Mouse (Mus musculus): ENCODE results near the gene Trpv6.

Gene Trpv6

DNA sequence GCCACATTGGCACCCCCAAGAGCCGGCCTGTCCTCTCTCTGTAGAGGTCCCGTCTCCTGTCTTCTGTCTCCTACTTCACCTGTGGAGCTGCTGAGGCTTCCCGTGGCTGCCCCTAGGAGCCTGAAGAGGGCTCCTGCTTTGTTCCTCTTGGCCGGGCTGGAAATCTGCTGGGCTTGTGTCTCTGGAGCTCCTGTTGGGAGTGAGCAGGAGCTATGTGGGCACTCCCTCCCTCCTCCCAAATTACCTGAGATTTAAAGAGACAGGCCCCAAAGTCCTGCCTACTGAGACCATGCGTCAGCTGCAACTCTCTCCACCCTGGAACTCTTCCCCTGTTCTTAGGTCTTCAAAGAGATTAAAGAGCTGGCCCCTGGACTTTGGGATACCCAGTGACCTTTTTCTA lies at the start of gene Trpv6:
Gene Trpv6, minus strand, starts transcription at position 228 of the 400 bp plus-strand sequence.
- TF ChIP-seq GATA4 (IDR thresholded peaks at IDR 0.05; ENCODE audit: insufficient replicate concordance, low read length) = no peak

DNA sequence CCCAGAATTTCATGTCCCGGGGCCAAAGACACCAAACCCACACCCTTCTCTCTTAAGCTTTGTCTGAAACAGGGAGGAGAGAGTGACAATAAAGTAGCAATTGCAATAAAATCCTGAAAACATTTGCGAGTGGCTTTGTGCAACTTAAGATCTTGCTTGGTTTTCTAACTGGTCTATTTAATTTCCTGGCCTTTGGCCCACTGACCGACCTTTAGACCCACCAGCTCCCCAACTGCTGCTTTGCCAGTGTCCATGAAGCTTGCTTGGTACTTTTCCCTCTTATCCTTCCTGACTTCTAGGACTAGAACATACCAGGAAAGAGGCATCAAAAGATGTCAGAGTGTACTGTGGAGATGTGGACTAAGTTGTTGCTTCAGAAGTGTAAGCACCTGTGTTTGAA lies 49.4 kb upstream of the Trpv6 start:
- TF ChIP-seq GATA4 (IDR thresholded peaks at IDR 0.05; ENCODE audit: insufficient replicate concordance, low read length) = no peak

DNA sequence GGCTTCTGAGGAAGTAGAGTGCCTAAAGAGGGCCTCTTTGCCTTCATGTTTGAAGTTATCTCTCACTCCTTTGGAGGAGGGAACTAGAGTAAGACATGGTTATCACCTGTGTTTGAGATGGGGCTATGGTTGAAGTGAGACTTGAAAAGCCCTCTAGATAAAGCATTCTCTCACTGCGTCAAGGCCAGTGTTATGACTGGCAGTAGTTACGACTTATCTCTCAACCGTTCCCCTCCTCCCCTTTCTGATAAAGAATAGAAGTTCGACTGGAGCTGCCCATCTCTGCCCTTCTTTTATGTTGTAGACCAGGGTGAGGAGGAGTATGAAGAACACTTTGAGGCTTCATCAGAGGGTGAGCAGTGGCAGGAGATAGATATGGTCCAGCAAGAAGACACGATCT lies 48.7 kb upstream of the Trpv6 start:
- TF ChIP-seq GATA4 (IDR thresholded peaks at IDR 0.05; ENCODE audit: insufficient replicate concordance, low read length) = no peak

DNA sequence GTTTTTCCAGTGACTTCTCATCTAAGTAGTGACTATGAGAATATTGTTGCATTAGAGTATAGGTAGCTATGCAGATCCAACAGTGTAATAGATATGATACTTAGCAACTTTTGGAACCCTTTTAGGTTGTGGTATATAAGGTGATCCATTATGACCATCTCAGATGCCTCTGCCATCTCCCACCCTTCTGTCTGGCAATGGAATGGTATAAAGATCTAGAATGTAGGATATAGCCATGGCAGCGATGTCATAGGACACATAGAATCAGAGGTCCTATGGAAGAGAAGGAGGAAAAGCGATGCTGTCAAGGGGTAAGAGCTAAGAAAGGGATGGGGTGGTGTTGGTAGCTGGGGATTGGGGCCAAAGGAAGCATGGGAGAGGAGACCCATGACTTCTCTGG lies 47.9 kb upstream of the Trpv6 start, which contains the start of gene Llcfc1:
Gene Llcfc1, plus strand, starts transcription at position 301 of the 400 bp plus-strand sequence.
- TF ChIP-seq GATA4 (IDR thresholded peaks at IDR 0.05; ENCODE audit: insufficient replicate concordance, low read length) = no peak

DNA sequence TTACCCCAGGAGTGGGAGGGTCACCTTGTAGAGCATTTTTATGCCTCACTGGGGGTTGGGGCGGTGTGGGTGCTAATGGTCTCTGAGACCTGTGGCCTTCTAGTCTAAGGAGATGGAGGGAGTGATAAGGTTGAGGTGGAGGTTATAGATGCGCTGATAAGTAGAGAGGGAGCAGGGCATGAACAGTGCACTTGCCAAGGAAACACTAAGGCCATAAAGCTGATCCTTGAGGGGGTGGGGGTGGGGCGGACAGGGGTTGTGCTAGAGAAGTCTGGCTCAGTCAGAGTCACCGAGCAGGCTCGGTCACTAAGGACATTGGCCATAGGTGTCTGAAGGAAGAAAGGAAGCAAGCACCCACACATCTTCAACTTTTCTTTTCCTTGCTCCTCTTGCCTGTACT lies 45.5 kb upstream of the Trpv6 start:
- no peak for TF ChIP-seq GATA4 (IDR thresholded peaks at IDR 0.05; ENCODE audit: insufficient replicate concordance, low read length)

DNA sequence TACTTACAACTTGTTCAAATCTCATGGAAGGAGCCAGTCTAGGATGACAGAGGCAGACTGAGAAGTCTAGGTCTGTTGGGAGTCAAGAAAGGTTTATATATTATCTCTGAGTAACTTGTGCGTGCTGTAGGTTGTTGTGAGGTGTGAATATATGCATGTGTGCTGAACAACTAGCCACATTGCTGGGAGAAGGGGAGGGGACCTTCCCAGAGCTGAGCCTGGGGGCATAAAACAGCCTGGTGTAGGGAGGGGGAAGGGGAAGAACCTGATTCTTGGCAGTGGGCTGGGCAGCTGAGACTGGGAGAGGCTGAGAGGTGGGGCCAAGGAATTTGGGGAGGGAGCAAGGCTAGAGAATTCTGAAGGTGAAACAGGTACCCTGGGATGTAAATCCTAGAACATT lies 44.5 kb upstream of the Trpv6 start, which contains the start of gene Trpv5:
Gene Trpv5, minus strand, starts transcription at position 101 of the 400 bp plus-strand sequence.
- TF ChIP-seq GATA4 (IDR thresholded peaks at IDR 0.05; ENCODE audit: insufficient replicate concordance, low read length) = no peak

DNA sequence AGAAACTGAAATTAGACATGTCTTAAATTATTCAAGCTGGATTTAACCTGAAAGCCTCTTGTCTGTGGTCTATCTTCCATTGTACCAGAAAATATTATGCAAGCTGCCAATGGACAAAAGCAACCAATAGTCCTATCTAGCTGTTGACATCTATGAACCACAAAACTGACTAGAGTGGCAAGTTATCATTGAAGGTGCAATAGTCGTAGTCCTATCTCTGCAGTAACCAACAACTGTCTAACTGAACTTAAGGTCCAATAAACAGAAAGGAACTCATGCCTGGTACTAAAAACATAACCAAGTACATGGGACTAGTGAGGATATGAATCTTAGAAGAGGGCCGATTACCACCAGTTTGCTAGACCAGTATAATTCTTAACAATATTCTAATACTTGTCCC lies 40.3 kb upstream of the Trpv6 start:
- no peak for TF ChIP-seq GATA4 (IDR thresholded peaks at IDR 0.05; ENCODE audit: insufficient replicate concordance, low read length)

DNA sequence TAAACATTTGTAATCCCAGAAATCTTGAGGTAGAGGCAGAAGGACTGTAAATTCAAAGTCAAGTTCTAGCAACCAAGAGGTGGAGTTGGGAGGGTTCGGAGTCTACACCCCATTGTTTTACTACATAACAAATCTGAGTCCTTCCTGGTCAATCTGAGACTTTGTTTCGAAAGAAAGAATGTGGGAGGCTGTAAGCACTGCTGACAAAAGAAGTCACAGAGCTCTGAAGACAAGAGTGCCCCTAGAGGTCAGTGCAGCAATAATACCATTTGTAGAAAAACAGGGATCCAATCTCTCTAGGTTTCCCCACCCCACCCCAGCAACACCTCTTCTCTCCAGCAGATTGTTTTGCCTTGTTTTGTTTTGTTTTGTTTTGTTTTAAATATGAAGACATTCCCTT lies 26.1 kb upstream of the Trpv6 start:
- TF ChIP-seq GATA4 (IDR thresholded peaks at IDR 0.05; ENCODE audit: insufficient replicate concordance, low read length) = no peak

DNA sequence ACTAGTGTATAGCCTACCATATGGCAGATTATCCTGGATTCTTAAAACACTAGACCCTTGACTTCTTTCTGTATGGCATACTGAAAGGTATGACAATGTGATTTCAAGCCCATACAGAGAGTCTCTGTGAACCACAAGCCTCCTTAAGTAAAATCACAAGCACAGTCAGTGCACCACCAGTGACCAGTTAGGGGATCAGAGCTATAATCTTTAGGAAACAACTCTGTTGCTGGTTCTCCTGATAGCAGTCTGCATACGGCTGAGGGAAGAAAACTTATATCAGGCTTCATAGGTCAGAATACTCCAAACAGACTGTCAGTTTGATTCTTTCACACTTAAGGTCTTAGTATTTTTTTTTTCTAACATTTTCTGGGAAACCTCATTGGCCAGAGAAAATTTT lies 22.3 kb upstream of the Trpv6 start:
- no peak for TF ChIP-seq GATA4 (IDR thresholded peaks at IDR 0.05; ENCODE audit: insufficient replicate concordance, low read length)

DNA sequence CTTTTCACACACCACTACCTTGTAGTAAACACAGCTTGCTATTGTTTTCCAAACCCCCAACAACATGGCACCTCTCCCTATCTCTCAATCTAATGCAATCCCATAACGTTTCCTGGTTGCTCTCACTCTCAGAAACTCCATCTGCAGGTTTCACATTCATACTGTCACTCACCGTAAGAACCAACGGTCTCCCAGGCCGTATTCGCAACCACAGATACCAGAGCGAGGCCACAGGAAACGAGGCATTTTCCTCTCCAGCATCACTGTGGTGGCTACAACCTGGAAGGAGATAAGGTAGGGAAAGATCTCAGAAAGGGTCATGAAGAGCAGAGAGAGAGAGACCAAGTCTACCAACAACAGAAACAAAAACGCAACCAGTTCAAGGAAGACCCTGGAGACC lies 18.4 kb upstream of the Trpv6 start:
- TF ChIP-seq GATA4 (IDR thresholded peaks at IDR 0.05; ENCODE audit: insufficient replicate concordance, low read length) = no peak

DNA sequence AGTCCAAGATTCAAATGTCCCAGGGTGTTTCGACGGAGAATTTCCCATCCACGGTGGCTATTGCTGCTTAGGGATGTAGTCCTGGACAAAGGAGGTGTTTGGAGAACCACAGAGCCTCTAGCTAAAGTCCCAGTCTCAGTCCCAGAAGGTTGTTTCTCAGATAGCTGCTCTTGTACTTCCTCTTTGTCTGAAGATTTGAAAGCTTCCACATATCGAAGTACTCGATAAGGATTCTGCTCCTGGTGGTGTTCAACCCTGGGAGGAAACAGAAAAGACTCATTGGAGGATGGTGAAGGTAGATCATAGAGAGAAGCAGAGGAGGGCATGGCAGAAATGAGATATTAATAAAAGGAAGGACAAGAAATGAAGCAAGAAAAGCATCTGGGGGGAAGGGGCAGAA lies 17.0 kb upstream of the Trpv6 start:
- no peak for TF ChIP-seq GATA4 (IDR thresholded peaks at IDR 0.05; ENCODE audit: insufficient replicate concordance, low read length)

DNA sequence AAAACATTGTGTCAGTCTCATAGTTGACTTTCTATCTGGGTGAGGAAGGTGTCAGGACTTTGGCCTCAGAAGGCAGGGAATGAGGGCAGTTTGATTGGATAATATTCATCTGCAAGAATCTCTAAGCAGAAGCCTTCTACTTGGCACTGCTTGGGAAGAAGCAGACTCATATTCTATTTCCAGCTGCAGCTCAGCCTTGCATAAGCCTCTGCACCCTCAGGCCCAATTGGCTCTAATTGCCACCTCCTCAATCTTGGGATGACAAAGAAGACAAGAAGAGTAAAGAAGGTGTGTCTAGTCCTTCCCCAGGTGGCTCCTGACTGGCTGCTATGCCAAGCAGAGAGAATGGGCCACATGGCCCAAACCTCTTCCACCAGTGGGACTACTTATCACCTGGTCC lies 10.5 kb upstream of the Trpv6 start:
- TF ChIP-seq GATA4 (IDR thresholded peaks at IDR 0.05; ENCODE audit: insufficient replicate concordance, low read length) = no peak

DNA sequence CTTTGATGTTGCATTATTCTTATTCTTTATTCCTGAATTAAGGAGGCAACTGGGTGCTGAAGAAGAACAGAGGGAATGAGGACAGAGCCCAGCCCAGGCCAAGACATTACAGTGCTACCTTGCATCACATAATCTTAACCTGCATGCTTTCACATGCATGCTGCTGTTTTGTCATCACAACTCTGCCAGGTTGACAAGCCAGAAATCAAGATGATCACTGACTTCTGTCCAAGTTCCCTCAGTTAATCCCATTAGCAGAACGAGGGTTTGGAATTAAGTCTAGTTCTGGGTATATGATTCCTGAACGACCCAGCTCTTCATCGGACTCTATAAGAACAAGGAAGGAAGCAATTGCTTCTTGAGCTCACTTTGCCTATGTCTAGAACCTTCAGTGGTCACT lies 10.0 kb upstream of the Trpv6 start:
- TF ChIP-seq GATA4 (IDR thresholded peaks at IDR 0.05; ENCODE audit: insufficient replicate concordance, low read length) = no peak

DNA sequence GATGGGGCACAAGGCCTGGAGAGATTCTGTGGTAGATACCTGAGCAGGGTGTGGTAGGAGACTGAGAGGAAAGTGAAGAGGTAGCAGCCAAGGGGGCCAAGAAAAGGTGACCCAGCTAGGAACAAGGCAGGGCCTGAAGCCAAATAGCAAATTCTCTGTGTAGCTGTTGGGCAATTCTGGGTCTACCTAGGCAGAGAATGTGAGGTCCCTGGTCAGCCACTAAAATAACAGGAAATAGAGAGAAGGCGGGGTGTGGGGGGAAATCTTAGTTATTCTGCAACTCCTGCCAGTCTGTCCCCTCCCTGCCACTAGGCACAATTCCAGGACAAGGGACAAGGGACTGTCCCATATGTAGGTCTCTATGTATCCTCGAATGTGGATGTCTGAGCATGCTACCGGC lies 7.0 kb upstream of the Trpv6 start:
- TF ChIP-seq GATA4 (IDR thresholded peaks at IDR 0.05; ENCODE audit: insufficient replicate concordance, low read length) = no peak

DNA sequence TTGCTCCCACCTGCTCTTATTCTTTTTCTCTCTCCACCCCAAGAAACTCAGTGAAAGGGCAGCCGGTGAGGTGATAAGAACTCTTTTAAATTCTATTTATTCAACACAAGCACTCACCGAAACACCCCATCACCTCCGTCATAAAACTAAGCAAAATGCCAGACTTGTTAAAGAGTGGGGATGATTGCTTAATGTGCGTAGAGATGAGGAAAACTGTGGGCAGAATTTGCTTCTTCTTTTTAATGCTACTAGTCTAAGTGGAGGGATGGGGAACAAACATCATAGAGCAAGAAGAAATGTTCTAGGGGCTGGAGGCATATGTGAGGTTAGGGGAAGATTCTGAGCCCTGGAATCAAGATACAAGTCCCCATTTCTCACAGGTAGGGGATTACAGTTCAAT lies 6.6 kb upstream of the Trpv6 start:
- no peak for TF ChIP-seq GATA4 (IDR thresholded peaks at IDR 0.05; ENCODE audit: insufficient replicate concordance, low read length)

DNA sequence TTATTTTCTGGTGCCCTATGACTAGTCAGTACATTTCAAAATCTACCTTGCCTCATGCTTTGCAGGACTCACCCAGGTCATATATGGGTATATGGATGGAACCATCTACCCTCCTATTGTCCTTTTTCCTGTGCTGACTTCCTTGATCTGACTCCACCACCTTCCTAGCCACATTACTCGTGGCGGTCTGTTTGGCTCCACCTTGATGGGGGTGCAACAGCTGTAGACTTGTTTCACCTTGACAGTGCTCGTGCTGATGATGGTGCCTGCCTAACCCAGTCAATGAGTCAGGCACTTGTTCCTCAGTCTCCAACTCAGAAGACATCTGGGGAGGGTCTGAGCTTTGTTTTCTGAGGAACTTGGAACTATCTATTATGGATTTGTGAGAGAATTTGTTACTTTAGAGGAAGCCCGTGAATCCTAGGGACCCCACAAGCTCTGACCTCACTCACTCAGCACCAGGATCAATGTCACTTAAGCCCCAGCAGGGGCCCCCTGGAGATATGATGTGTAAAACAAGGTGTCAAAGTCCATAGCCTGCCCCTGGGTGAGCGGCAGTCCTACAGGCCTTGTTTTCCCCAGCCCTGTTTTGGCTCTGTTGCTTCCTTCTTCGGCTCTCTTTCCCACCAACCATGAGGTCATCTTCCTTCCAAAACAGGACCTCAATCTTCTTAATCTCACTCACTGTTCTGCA lies 5.1 kb upstream of the Trpv6 start:
- TF ChIP-seq GATA4 (IDR thresholded peaks at IDR 0.05; ENCODE audit: insufficient replicate concordance, low read length) = no peak

DNA sequence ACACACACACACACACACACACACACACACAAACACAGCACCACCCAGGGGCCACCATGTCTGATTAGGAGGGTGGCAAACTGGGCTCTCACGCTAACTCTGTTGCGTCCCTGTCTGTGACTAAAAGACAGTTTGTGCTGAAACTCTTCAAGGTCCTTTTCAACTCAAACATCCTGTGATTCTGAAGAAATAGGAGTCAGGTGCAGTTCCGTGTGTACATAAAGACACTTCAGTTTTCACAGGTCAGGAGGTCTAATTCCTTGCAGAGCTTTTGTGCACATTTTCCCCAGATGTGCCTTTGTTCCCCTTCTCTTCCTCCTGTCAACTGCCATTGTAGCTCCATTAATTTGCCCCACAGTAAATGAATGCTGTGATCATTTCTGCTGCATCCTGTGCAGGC lies 4.2 kb upstream of the Trpv6 start:
- TF ChIP-seq GATA4 (IDR thresholded peaks at IDR 0.05; ENCODE audit: insufficient replicate concordance, low read length) = no peak
